Comparison of ENCODE assay signal across 21 mouse cellular contexts in the genomic region with DNA sequence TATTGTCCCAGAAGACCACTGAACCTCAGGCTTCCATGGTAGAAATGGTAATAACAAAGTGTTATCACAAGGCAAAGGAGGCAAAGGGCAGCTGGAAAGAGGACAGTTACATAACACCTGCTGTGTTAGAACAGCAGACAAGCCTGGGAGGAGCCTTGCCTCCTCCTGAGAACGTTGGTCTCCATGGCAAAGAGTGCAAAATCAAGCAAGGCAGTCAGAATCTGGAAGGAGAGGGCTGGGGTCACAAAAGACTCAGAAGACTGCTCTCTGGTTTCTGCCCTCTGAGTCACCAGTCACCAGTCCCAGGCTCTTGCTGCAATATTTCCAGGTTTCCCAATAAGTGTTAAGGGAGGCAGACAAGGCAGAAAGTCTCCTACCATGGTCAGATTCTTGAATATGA.
DNase-seq lines count a peak whose midpoint lies in the region; ATAC-seq and TF ChIP-seq lines count a peak whose summit lies in the region.
"Had no signal": no experiment of that assay in that cellular context is flagged by ENCODE, and none has a peak within 500 bp of the region (broad histone marks: within the 10 kb centered on the region; RNA-seq: fewer than 3 reads in every experiment).

No protein-coding gene starts in this region.

- no peak overlapping the region for H3K4me2 ChIP-seq in kidney, embryonic 16.5 days (replicated peaks; ENCODE audit: low read depth, low read length)
- H3K4me2 ChIP-seq: embryonic facial prominence, embryonic 13.5 days; heart, embryonic 13.5 days; limb, embryonic 13.5 days had no signal

- H3K4me3 ChIP-seq in kidney, embryonic 16.5 days (ENCODE audit: low read length), result no peak overlapping the region
- H3K4me3 ChIP-seq in brown adipose tissue, adult 24 weeks (ENCODE audit: insufficient read depth, low read depth, low read length), result no peak overlapping the region
- H3K4me3 ChIP-seq in layer of hippocampus, adult 2 months, result no peak overlapping the region
- H3K4me3 ChIP-seq: embryonic facial prominence, embryonic 13.5 days; heart, embryonic 13.5 days; limb, embryonic 13.5 days; megakaryocyte, embryonic 14.5 days had no signal

- no peak overlapping the region for H3K27ac ChIP-seq in kidney, embryonic 16.5 days (ENCODE audit: low read length)
- H3K27ac ChIP-seq in brown adipose tissue, adult 24 weeks (replicated peaks; ENCODE audit: low read depth, low read length), result peak overlapping the region; percentile 10; the same call in 1 of the 2 replicates
- H3K27ac ChIP-seq in layer of hippocampus, adult 2 months, result no peak overlapping the region
- H3K27ac ChIP-seq: embryonic facial prominence, embryonic 13.5 days; heart, embryonic 13.5 days; limb, embryonic 13.5 days; liver, embryonic 14.5 days had no signal

- TF ChIP-seq CTCF in layer of hippocampus, adult 2 months (conservative IDR thresholded peaks at IDR 0.05), result no peak

- 21% methylated on average over 1 of the region's 1 CpGs for WGBS in kidney, embryonic 16.5 days

- no peaks in the 10 kb centered on the region for H3K4me1 ChIP-seq in kidney, embryonic 16.5 days (ENCODE audit: insufficient read depth, low read length)
- no peaks in the 10 kb centered on the region; the same call in 1 of the 2 replicates for H3K4me1 ChIP-seq in brown adipose tissue, adult 24 weeks (ENCODE audit: control insufficient read depth, insufficient read depth, insufficient read length, low read length)
- H3K4me1 ChIP-seq: embryonic facial prominence, embryonic 13.5 days; limb, embryonic 13.5 days; megakaryocyte, embryonic 14.5 days had no signal

- no peaks in the 10 kb centered on the region for H3K9me3 ChIP-seq in kidney, embryonic 16.5 days (ENCODE audit: low read length)
- H3K9me3 ChIP-seq: embryonic facial prominence, embryonic 13.5 days; heart, embryonic 13.5 days; limb, embryonic 13.5 days had no signal

- ATAC-seq in kidney, embryonic 16.5 days (ENCODE audit: low FRiP score, low TSS enrichment), result no peak
- ATAC-seq: midbrain, embryonic 16.5 days had no signal

- DNase-seq in adrenal gland, adult (ENCODE audit: inconsistent age in 2 of 2, low spot score in 1 of 2), result peak; percentile 9 to 72
- DNase-seq in adrenal gland, postnatal 4 days (ENCODE audit: low spot score in 2 of 2), result no peak
- peak; percentile 3 to 9 for DNase-seq in kidney, adult 8-10 months
- DNase-seq in yolk sac, embryonic 10.5 days (ENCODE audit: low spot score), result peak; percentile 31
- DNase-seq in ovary, postnatal 14 days (ENCODE audit: low spot score), result no peak
- DNase-seq in layer of hippocampus, adult 2 months (ENCODE audit: low spot score in 2 of 2), result no peak
- DNase-seq: cerebellum, adult 2 months; gastrocnemius, postnatal 10 days; heart, postnatal 36 days; kidney, postnatal 10 days; right cerebral cortex, adult 18-20 months; thymus, adult 2 months had no signal

- no peaks in the 10 kb centered on the region for H3K27me3 ChIP-seq in kidney, embryonic 16.5 days (ENCODE audit: insufficient read depth, low read length)
- H3K27me3 ChIP-seq: CH12.LX; embryonic facial prominence, embryonic 13.5 days; heart, embryonic 13.5 days; limb, embryonic 13.5 days; megakaryocyte, embryonic 14.5 days had no signal

- H3K9ac ChIP-seq in kidney, embryonic 16.5 days (replicated peaks; ENCODE audit: low read length), result no peak overlapping the region
- H3K9ac ChIP-seq: embryonic facial prominence, embryonic 13.5 days; heart, embryonic 13.5 days; limb, embryonic 13.5 days; liver, embryonic 14.5 days had no signal

- no peaks in the 10 kb centered on the region for H3K36me3 ChIP-seq in kidney, embryonic 16.5 days (ENCODE audit: insufficient read depth, low read length)
- H3K36me3 ChIP-seq: embryonic facial prominence, embryonic 13.5 days; heart, embryonic 13.5 days; limb, embryonic 13.5 days had no signal

Comparison
In these comparisons a context has a peak if more than half of its experiments do, and no peak if none do; other contexts are left out.
1. DNase-seq: peak in adrenal gland, adult (2 of 2), kidney, adult 8-10 months (2 of 2) and yolk sac, embryonic 10.5 days (single experiment); none in adrenal gland, postnatal 4 days (0 of 2), ovary, postnatal 14 days (single experiment) and layer of hippocampus, adult 2 months (0 of 2).